Mouse (Mus musculus) bone marrow macrophage, adult 2 months (primary cell): ENCODE data around the gene Mmaa.

ENCODE experiments used
- CTCF ChIP-seq: IDR thresholded peaks from 2 replicates; pipeline ENCODE4 v1.5.1; 2012; ENCODE audit warnings: low read depth, mild to moderate bottlenecking, low read length, moderate library complexity
- POLR2A ChIP-seq: IDR thresholded peaks from 2 replicates; pipeline ENCODE4 v1.6.1; 2012; ENCODE audit warnings: mild to moderate bottlenecking, low read depth, low read length, borderline replicate concordance

DNA sequence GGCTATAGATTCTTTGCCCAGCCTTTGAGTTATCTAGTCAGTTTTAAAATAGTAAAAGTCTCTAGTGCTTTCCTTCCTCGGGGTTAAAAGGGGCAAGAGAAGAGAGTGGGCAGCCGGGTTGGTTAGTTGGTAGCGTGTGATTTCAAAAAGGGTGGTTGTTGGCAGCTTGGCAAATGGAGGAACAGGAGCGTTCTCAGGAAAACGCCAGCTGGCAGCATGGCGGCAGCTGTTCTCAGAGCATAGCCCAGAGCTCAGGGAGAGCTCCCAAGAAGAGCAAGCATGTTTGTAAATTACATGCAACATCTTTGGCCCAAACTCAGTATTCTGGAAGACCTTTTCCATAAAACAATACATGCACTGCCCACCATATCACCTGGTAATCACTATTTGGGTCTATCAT is 41.0 kb downstream of the Mmaa start:
- TF ChIP-seq POLR2A (no peak), CTCF (no peak)
